Mouse (Mus musculus) small intestine, adult 2 months (tissue): Measurements from ENCODE around the gene Robo4.

Experiments
- CTCF ChIP-seq: fragments of 200-500 bp; IDR thresholded peaks from 2 replicates; pipeline ENCODE4 v1.5.1; 2012; ENCODE audit warnings: low read depth, mild to moderate bottlenecking, control low read depth, inconsistent platforms, low read length, moderate library complexity, mixed read lengths; ENCODE audit not compliant: insufficient replicate concordance, insufficient read length; ENCODE audit errors: extremely low read depth
- POLR2A ChIP-seq: fragments of 200-500 bp; IDR thresholded peaks from 2 replicates; pipeline ENCODE4 v1.6.1; 2012; ENCODE audit warnings: low read depth, mild to moderate bottlenecking, control low read depth, inconsistent platforms, low read length, moderate library complexity

- TF ChIP-seq CTCF (no peak), POLR2A (no peak)
Observed at GRCm38 (mm10) chr9:37358713-37359330, 42.9 kb upstream of the Robo4 start.
